Mouse (Mus musculus): ENCODE results near the gene Gm572. TPM values are rescaled to one million over a fixed set of nuclear protein-coding genes. Genes with fewer than 3 reads are reported as not detected.

The Gm572 gene
- polyA plus RNA-seq, 1 experiment from 2014 or later = not detected

DNA sequence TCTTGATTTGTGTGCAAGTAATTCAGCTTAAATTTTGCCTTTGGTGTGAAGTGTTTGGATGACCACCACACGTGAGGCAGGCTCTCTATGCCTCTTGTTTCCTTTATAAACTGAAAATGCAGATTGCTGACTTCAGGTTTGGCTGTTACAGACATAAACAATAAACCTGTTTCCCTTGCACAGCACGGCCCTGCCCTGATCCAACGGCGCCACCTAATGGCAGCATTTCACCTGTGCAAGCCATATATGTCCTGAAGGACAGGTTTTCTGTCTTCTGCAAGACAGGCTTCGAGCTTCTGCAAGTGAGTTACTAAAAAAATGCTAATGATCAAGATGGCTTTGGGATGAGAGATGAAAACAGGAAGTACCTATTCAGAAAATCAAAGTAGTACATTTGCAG lies 35.4 kb upstream of the Gm572 start:
- Histone ChIP-seq H3K4me2 (replicated peaks) (no peak overlapping the region), H3K4me3 (replicated peaks) (no peak overlapping the region), H3K9me3 (no peaks in the 10 kb centered on the region), H3K27me3 (replicated peaks) (no peaks in the 10 kb centered on the region), H3K27ac (no peak overlapping the region), H3K4me1 (replicated peaks) (0 out of 2 replicates have a peak, but pooled peaks cover 4% of the 10 kb centered on the region), H3K36me3 (no peaks in the 10 kb centered on the region), H3K9ac (no peak overlapping the region)
- ATAC-seq = peak; percentile 54
- WGBS = 29% methylated on average over 5 of the region's 5 CpGs

DNA sequence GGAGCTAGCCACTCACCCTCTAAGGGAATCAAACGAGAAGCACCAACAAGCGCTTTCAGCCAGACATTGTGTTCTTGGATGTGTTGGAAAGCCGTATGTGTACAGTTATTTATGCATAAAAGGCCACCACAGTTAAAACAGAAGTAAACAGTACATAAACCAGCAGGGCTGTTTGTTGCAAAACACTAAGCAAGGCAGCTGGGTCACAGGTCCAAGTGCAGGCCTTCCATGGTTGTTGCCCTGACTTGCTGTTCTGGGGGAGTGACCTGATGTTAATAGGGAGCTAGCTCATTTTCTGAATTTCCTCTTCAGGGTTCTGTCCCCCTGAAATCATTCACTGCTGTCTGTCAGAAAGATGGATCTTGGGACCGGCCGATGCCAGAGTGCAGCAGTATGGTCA lies 33.3 kb upstream of the Gm572 start:
- Histone ChIP-seq H3K27me3 (replicated peaks) (no peaks in the 10 kb centered on the region), H3K36me3 (peaks cover 4% of the 10 kb centered on the region; the same call in 1 of the 2 replicates), H3K27ac (no peak overlapping the region), H3K9ac (no peak overlapping the region), H3K4me3 (replicated peaks) (no peak overlapping the region), H3K9me3 (no peaks in the 10 kb centered on the region), H3K4me1 (replicated peaks) (0 out of 2 replicates have a peak, but pooled peaks cover 4% of the 10 kb centered on the region), H3K4me2 (replicated peaks) (no peak overlapping the region)
- ATAC-seq = no peak
- WGBS = 78% methylated on average over 5 of the region's 5 CpGs

DNA sequence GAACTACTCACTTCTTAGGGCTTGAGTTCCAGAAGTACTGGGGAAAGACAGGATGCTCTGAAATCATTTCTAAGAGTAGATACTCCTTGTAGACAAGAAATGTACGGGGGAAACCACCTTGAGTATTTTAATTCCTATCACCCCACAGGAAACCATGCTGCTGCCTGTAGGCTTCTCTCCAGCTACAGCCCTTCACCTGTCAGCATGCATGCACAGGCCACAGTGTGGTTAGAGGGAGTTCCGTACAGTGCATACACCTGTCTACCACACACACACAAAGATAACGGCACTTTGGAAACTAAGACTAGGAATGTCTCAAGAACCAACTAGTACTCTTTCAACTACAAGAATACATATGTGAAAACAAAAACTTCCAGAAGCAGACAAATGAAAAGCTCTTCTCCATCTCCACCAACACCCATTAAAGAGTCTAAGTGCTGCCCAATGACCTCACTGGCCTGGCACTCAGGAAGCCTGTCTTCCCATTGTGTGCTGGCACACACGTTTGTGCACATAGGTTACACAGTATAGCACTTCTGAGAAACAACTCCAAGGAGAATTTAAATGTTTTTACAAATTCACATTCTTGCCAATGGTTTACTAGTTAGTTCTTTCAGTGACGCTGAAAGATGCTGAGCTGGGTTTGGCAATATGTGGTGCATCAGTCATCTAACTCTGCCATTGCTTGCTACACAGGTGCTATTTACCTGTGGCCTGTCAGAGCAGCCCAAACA lies 32.3 kb upstream of the Gm572 start:
- H3K4me3 ChIP-seq (replicated peaks) = no peak overlapping the region
- WGBS = 75% methylated on average over 5 of the region's 5 CpGs
- H3K4me1 ChIP-seq (replicated peaks) = 0 out of 2 replicates have a peak, but pooled peaks cover 4% of the 10 kb centered on the region
- H3K9me3 ChIP-seq = no peaks in the 10 kb centered on the region
- H3K36me3 ChIP-seq = peaks cover 8% of the 10 kb centered on the region; the same call in 1 of the 2 replicates
- no peak overlapping the region for H3K4me2 ChIP-seq (replicated peaks)
- no peak overlapping the region for H3K9ac ChIP-seq
- ATAC-seq = no peak
- H3K27me3 ChIP-seq (replicated peaks) = no peaks in the 10 kb centered on the region
- H3K27ac ChIP-seq = no peak overlapping the region

DNA sequence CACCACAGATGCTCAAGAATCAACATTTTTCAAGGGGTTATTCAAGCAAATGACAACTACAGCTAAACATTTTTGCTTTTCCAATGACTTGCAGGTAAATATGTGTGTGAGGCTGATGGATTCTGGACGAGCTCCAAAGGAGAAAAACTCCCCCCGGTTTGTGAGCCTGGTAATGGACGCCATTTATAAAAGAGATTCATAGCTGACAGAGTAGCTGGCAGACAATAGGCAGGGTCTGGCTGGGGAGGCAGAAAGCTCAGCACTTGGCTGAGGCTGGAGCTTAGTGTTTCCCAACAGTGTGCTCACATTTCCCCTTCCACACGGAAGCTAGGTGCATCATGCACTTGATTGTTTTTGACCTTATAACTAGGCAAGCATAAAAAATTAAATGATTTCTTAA lies 30.6 kb upstream of the Gm572 start:
- no peaks in the 10 kb centered on the region for H3K27me3 ChIP-seq (replicated peaks)
- H3K4me1 ChIP-seq (replicated peaks) = 0 out of 2 replicates have a peak, but pooled peaks cover 4% of the 10 kb centered on the region
- no peak overlapping the region for H3K4me3 ChIP-seq (replicated peaks)
- 51% methylated on average over 4 of the region's 4 CpGs for WGBS
- peaks cover 11% of the 10 kb centered on the region; the same call in 1 of the 2 replicates for H3K36me3 ChIP-seq
- H3K9me3 ChIP-seq = no peaks in the 10 kb centered on the region
- no peak overlapping the region for H3K4me2 ChIP-seq (replicated peaks)
- H3K27ac ChIP-seq = no peak overlapping the region
- no peak for ATAC-seq
- H3K9ac ChIP-seq = no peak overlapping the region

DNA sequence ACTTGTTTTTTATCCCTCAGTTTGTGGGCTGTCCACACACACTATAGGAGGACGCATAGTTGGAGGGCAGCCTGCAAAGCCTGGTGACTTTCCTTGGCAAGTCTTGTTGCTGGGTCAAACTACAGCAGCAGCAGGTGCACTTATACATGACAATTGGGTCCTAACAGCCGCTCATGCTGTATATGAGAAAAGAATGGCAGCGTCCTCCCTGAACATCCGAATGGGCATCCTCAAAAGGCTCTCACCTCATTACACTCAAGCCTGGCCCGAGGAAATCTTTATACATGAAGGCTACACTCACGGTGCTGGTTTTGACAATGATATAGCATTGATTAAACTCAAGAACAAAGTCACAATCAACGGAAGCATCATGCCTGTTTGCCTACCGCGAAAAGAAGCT lies 29.4 kb upstream of the Gm572 start:
- WGBS = 80% methylated on average over 9 of the region's 9 CpGs

DNA sequence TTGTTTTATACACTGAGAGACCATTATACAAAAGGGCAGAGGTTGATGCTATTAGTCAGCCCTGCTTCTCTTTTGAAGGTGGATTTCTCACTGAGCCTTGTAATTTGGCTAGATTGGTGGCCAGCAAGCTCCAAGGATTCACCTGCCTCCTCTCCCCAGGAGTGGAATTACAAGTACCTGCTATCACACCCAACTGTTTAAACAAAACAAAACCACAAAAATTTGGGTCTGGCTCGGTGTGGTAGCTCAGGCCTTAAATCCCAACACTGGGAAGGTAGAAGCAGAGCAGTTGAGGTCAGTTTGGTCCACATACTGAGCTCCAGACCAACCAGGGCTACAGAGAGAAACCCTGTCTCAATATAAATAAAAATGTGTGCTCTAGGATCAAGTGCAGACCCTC lies 23.3 kb upstream of the Gm572 start:
- ATAC-seq = no peak
- H3K36me3 ChIP-seq = peaks cover 48% of the 10 kb centered on the region
- no peaks in the 10 kb centered on the region for H3K27me3 ChIP-seq (replicated peaks)
- no peak overlapping the region for H3K4me3 ChIP-seq (replicated peaks)
- H3K4me1 ChIP-seq (replicated peaks) = peaks cover 6% of the 10 kb centered on the region
- no peak overlapping the region for H3K27ac ChIP-seq
- no peaks in the 10 kb centered on the region for H3K9me3 ChIP-seq
- WGBS = 68% methylated on average over 1 of the region's 1 CpGs
- no peak overlapping the region for H3K4me2 ChIP-seq (replicated peaks)
- no peak overlapping the region for H3K9ac ChIP-seq

More for the DNA sequence above, 29.4 kb upstream of the Gm572 start:
- no peaks in the 10 kb centered on the region for H3K9me3 ChIP-seq
- peaks cover 17% of the 10 kb centered on the region; the same call in 1 of the 2 replicates for H3K36me3 ChIP-seq
- no peak overlapping the region for H3K4me3 ChIP-seq (replicated peaks)
- H3K27me3 ChIP-seq (replicated peaks) = no peaks in the 10 kb centered on the region
- ATAC-seq = no peak
- no peak overlapping the region for H3K4me2 ChIP-seq (replicated peaks)
- H3K27ac ChIP-seq = no peak overlapping the region
- 0 out of 2 replicates have a peak, but pooled peaks cover 2% of the 10 kb centered on the region for H3K4me1 ChIP-seq (replicated peaks)
- no peak overlapping the region for H3K9ac ChIP-seq

DNA sequence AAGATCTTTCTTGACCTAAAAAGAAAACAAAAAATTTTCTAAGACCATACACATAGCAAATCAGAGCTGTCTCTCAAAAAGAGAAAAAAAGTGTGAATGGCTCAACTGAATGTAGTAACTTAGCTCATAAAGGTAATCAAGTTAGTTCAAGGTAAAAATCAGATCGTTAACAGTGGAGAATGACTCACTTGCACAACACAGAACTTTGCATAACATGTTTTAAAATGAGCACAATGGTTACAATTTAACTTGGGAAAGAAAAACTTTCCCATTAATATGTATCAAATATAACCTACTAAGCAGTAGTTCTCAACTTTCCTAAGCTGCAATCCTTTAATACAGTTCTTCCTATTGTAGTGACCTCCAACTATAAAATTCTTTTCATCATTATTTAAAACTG lies 22.4 kb upstream of the Gm572 start:
- Histone ChIP-seq H3K27me3 (replicated peaks) (no peaks in the 10 kb centered on the region), H3K4me3 (replicated peaks) (no peak overlapping the region), H3K4me2 (replicated peaks) (no peak overlapping the region), H3K36me3 (peaks cover 47% of the 10 kb centered on the region), H3K4me1 (replicated peaks) (peaks cover 8% of the 10 kb centered on the region), H3K27ac (no peak overlapping the region), H3K9me3 (no peaks in the 10 kb centered on the region), H3K9ac (no peak overlapping the region)
- no peak for ATAC-seq
- WGBS = 82% methylated on average over 1 of the region's 1 CpGs

DNA sequence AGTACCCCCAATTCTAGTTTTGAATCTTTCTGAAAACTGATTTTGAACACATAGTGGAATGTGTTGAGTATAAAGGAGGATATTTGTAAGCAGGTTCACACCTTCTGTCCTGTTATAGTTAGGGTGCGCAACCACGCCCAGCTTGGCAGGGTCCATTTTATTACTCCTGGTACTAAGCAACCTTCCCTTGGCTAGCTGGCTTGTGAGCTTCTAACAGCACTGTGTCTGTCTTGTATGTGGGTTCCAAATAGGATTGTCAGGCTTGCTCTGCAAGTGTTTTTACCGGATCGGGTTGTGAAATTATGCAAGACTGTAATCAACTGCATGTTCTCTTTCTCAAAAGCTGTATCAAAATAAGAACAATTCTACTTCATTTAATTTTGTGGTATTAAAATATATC lies 20.6 kb upstream of the Gm572 start:
- Histone ChIP-seq H3K27ac (no peak overlapping the region), H3K4me3 (replicated peaks) (no peak overlapping the region), H3K9me3 (no peaks in the 10 kb centered on the region), H3K36me3 (peaks cover 45% of the 10 kb centered on the region), H3K9ac (no peak overlapping the region), H3K4me1 (replicated peaks) (peaks cover 8% of the 10 kb centered on the region), H3K27me3 (replicated peaks) (no peaks in the 10 kb centered on the region), H3K4me2 (replicated peaks) (no peak overlapping the region)
- 82% methylated on average over 4 of the region's 4 CpGs for WGBS
- no peak for ATAC-seq

DNA sequence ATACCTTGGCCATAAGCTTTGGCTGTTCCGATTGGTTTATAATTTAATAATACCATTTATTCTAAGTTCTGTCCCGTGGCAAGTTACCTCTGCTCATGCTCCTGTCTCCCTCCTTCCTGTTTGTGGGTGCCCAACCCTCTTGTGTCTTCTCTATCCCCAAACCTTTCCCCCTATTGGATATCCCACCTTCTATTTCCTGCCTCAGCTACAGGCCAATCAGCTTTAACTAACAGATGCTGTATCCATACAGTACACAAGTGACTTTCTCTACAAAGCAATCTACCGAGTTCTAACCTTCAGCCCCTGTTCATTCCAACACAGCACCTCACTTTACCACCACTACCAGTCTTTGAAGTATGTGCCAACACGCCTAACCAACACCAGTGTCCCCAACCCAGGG lies 19.5 kb upstream of the Gm572 start:
- no peak overlapping the region for H3K27ac ChIP-seq
- no peak overlapping the region for H3K9ac ChIP-seq
- 82% methylated on average over 4 of the region's 4 CpGs for WGBS
- no peaks in the 10 kb centered on the region for H3K9me3 ChIP-seq
- peaks cover 39% of the 10 kb centered on the region for H3K36me3 ChIP-seq
- ATAC-seq = no peak
- no peaks in the 10 kb centered on the region for H3K27me3 ChIP-seq (replicated peaks)
- H3K4me1 ChIP-seq (replicated peaks) = peaks cover 8% of the 10 kb centered on the region
- H3K4me2 ChIP-seq (replicated peaks) = peak overlapping the region; percentile 5; the same call in 1 of the 2 replicates
- H3K4me3 ChIP-seq (replicated peaks) = no peak overlapping the region

DNA sequence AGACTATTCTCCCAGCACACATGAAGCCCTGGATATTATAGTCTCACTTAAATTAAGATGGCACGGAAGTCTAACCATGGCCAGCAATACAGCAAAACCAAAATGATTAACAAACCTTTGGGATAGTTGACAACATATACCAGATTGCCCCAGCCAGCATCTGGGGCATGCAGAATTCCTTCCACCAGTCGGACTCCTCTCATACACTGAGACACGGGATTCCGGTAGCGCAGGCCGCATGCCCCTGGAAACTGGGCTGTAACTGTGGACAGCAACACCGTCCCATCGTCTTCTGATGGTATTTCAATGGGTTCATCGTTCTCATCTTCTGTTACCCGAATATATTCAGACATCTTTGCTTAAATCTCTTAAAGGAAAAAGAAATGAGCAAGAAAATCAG lies 18.1 kb upstream of the Gm572 start:
- WGBS = 80% methylated on average over 10 of the region's 10 CpGs
- no peak overlapping the region for H3K27ac ChIP-seq
- no peaks in the 10 kb centered on the region for H3K27me3 ChIP-seq (replicated peaks)
- peak overlapping the region; percentile 59 for H3K4me2 ChIP-seq (replicated peaks)
- H3K9ac ChIP-seq = no peak overlapping the region; the same call in 1 of the 2 replicates
- H3K4me3 ChIP-seq (replicated peaks) = no peak overlapping the region
- H3K36me3 ChIP-seq = peaks cover 25% of the 10 kb centered on the region
- H3K4me1 ChIP-seq (replicated peaks) = peaks cover 8% of the 10 kb centered on the region
- H3K9me3 ChIP-seq = no peaks in the 10 kb centered on the region
- no peak for ATAC-seq

DNA sequence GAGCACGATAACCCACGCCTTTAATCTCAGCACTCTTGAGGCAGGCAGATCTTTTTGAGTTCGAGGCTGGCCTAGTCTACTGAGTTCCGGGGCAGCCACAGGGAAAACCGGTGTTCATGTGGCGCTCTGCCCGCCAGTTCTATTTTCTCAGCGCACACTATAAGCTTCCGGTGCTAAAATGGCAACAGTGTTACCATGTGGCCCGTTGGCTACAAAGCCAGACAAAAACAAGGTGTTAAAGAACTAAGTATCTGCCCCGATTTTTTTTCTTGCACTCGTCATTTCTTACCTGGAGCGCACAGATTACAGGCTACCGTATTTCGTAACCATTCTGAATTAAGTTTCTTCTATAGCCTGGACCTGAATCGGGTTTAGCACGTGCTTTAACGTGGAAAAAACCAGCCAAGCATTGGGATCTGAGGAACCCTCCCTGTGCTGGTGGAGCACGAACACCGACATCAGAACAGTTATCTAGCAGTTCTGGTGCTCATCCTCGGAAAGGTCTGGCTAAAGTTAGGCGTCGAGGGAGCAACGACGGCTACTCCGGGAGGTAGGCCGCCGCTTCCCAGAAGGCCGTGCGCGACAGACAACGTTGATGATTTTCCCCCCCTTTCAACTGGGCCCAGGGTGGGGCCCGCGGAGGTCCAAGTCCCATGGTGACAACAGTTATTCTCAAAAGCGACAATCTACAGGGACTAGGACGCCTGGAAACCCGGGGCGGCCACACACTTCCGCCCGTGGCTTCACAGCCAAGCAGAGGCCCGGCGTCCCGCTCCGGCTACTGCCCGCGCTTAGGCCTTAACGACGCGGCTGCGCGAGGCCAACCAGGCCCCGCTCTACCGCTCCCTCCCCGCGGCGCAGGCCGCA lies 17.1 kb upstream of the Gm572 start:
- under 1% methylated on average over 57 of the region's 57 CpGs for WGBS
- H3K27me3 ChIP-seq (replicated peaks) = no peaks in the 10 kb centered on the region
- H3K4me3 ChIP-seq (replicated peaks) = peak overlapping the region; percentile 91
- H3K27ac ChIP-seq = peak overlapping the region; percentile 92
- peaks cover 20% of the 10 kb centered on the region for H3K36me3 ChIP-seq
- H3K9me3 ChIP-seq = no peaks in the 10 kb centered on the region
- H3K4me2 ChIP-seq (replicated peaks) = peak overlapping the region; percentile 59
- H3K4me1 ChIP-seq (replicated peaks) = peaks cover 8% of the 10 kb centered on the region
- ATAC-seq = peak; percentile 63
- H3K9ac ChIP-seq = peak overlapping the region; percentile 99

DNA sequence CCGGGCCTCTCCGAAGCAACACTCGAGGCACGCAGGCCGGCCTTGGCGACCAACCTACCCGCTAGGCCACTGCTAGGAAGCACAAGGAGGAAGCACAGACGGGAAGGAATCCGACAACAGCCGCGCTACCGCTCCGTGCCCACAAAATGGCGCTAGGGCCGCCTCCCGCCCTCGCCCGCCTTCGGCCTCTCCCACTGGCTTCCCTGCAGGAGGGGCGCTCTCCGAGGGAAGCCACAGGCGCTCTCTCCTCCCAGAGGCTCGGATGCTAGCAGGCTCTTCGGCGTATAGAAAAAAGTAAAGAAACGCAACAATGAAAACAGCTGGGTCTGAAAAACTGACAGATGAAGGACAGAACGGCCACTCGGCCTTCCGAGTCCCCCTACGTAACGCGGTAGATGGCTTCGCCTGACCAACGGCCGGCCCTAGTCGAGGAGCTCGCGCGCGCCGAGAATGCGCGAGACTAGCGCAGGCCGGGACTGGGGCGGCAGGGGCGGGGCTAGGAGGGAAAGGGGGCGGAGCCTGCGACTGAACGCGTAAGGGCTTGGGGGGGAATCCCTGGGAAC lies 16.4 kb upstream of the Gm572 start, which contains the start of gene Tardbp:
Tardbp (minus strand) TSS at position 397 of the 563 bp plus-strand sequence.
- peak; percentile 96 for ATAC-seq
- Histone ChIP-seq H3K4me1 (replicated peaks) (peaks cover 8% of the 10 kb centered on the region), H3K4me3 (replicated peaks) (peak within 1 kb of the TSS; percentile 91), H3K9ac (peak within 1 kb of the TSS; percentile 99), H3K27ac (peak within 1 kb of the TSS; percentile 92), H3K9me3 (no peaks in the 10 kb centered on the region), H3K27me3 (replicated peaks) (no peaks in the 10 kb centered on the region), H3K36me3 (peaks cover 14% of the 10 kb centered on the region), H3K4me2 (replicated peaks) (peak within 1 kb of the TSS; percentile 59)
- WGBS = under 1% methylated on average over 51 of the region's 51 CpGs
